Mouse (Mus musculus): ENCODE results near the gene Tor1aip2. TPM values are rescaled to one million over a fixed set of nuclear protein-coding genes. Genes with fewer than 3 reads are reported as not detected.
"Not testable (repeated sequence)": the region's sequence is repeated elsewhere in the genome, so short reads cannot be mapped to it uniquely, and the experiment has no call there.

The Tor1aip2 gene
- total and polyA plus RNA-seq, 3 experiments = 17.5 to 171 (median 115) TPM

- Histone ChIP-seq H3K4me3 (ENCODE audit: low read depth, low read length) (peak overlapping the region; percentile 94), H3K27me3 (ENCODE audit: insufficient read depth, low read length) (no peaks in the 10 kb centered on the region), H3K36me3 (replicated peaks) (peaks cover 24% of the 10 kb centered on the region), H3K9me3 (replicated peaks) (no peaks in the 10 kb centered on the region), H3K4me1 (ENCODE audit: insufficient read depth, low read depth, low read length) (peaks cover 40% of the 10 kb centered on the region)
- TF ChIP-seq TAL1 (conservative IDR thresholded peaks at IDR 0.05; ENCODE audit: low read depth, low read length) = no peak
- TF ChIP-seq POLR2AphosphoS5 (IDR thresholded peaks at IDR 0.05; ENCODE audit: insufficient replicate concordance, low read depth, low read length) = no peak
- TF ChIP-seq GATA2 (IDR thresholded peaks at IDR 0.05; ENCODE audit: borderline replicate concordance, low read depth, low read length) = no peak
- no peak for TF ChIP-seq CTCF (IDR thresholded peaks at IDR 0.05; ENCODE audit: low read depth, low read length)
- TF ChIP-seq GATA1 (IDR thresholded peaks at IDR 0.05; ENCODE audit: borderline replicate concordance, low read length) = no peak
- ATAC-seq (ENCODE audit: extremely low read depth, insufficient number of reproducible peaks, low FRiP score, poor library complexity, severe bottlenecking) = no peak
- no peak for DNase-seq (ENCODE audit: low spot score)
Measured at GRCm38 (mm10) chr1:156037144-156037583, 2.0 kb downstream of the Tor1aip2 start.

- DNase-seq (ENCODE audit: low spot score); ATAC-seq (ENCODE audit: extremely low read depth, insufficient number of reproducible peaks, low FRiP score, poor library complexity, severe bottlenecking); H3K27me3 ChIP-seq (ENCODE audit: insufficient read depth, low read length); H3K9me3 ChIP-seq (replicated peaks); H3K4me3 ChIP-seq (ENCODE audit: low read depth, low read length): not testable (repeated sequence)
- Histone ChIP-seq H3K36me3 (replicated peaks) (peaks cover 30% of the 10 kb centered on the region), H3K4me1 (ENCODE audit: insufficient read depth, low read depth, low read length) (peaks cover 51% of the 10 kb centered on the region)
Measured at GRCm38 (mm10) chr1:156039989-156040388, 4.8 kb downstream of the Tor1aip2 start.

GRCm38 (mm10) chr1:156040731-156041401 is 5.7 kb downstream of the Tor1aip2 start:
- Histone ChIP-seq H3K36me3 (replicated peaks) (peaks cover 39% of the 10 kb centered on the region), H3K9me3 (replicated peaks) (no peaks in the 10 kb centered on the region), H3K27me3 (ENCODE audit: insufficient read depth, low read length) (no peaks in the 10 kb centered on the region)

GRCm38 (mm10) chr1:156041451-156042241 is 6.4 kb downstream of the Tor1aip2 start:
- ATAC-seq (ENCODE audit: extremely low read depth, insufficient number of reproducible peaks, low FRiP score, poor library complexity, severe bottlenecking) (no peak), DNase-seq (ENCODE audit: low spot score) (no peak)
- peaks cover 58% of the 10 kb centered on the region for H3K4me1 ChIP-seq (ENCODE audit: insufficient read depth, low read depth, low read length)
- no peaks in the 10 kb centered on the region for H3K9me3 ChIP-seq (replicated peaks)
- no peaks in the 10 kb centered on the region for H3K27me3 ChIP-seq (ENCODE audit: insufficient read depth, low read length)
- TF ChIP-seq POLR2AphosphoS5 (IDR thresholded peaks at IDR 0.05; ENCODE audit: insufficient replicate concordance, low read depth, low read length) = no peak
- TF ChIP-seq CTCF (IDR thresholded peaks at IDR 0.05; ENCODE audit: low read depth, low read length) = no peak
- TF ChIP-seq GATA1 (IDR thresholded peaks at IDR 0.05; ENCODE audit: borderline replicate concordance, low read length) = no peak
- TF ChIP-seq TAL1 (conservative IDR thresholded peaks at IDR 0.05; ENCODE audit: low read depth, low read length) = no peak
- TF ChIP-seq GATA2 (IDR thresholded peaks at IDR 0.05; ENCODE audit: borderline replicate concordance, low read depth, low read length) = no peak
- H3K36me3 ChIP-seq (replicated peaks) = peaks cover 44% of the 10 kb centered on the region
- H3K4me3 ChIP-seq (ENCODE audit: low read depth, low read length) = peak overlapping the region; percentile 72

More at GRCm38 (mm10) chr1:156040731-156041401, 5.7 kb downstream of the Tor1aip2 start:
- no peak for TF ChIP-seq GATA2 (IDR thresholded peaks at IDR 0.05; ENCODE audit: borderline replicate concordance, low read depth, low read length)
- TF ChIP-seq TAL1 (conservative IDR thresholded peaks at IDR 0.05; ENCODE audit: low read depth, low read length) = no peak
- TF ChIP-seq POLR2AphosphoS5 (IDR thresholded peaks at IDR 0.05; ENCODE audit: insufficient replicate concordance, low read depth, low read length) = 0 out of 2 replicates have a peak, but pooled peaks have one; percentile 49
- TF ChIP-seq CTCF (IDR thresholded peaks at IDR 0.05; ENCODE audit: low read depth, low read length) = no peak
- TF ChIP-seq GATA1 (IDR thresholded peaks at IDR 0.05; ENCODE audit: borderline replicate concordance, low read length) = no peak
- peak overlapping the region; percentile 72 for H3K4me3 ChIP-seq (ENCODE audit: low read depth, low read length)
- ATAC-seq (ENCODE audit: extremely low read depth, insufficient number of reproducible peaks, low FRiP score, poor library complexity, severe bottlenecking) (peak; percentile 76), DNase-seq (ENCODE audit: low spot score) (peak; percentile 74)
- H3K4me1 ChIP-seq (ENCODE audit: insufficient read depth, low read depth, low read length) = peaks cover 57% of the 10 kb centered on the region

- Histone ChIP-seq H3K9me3 (replicated peaks) (no peaks in the 10 kb centered on the region), H3K4me3 (ENCODE audit: low read depth, low read length) (peak overlapping the region; percentile 72; the same call in 1 of the 2 replicates), H3K36me3 (replicated peaks) (peaks cover 51% of the 10 kb centered on the region), H3K27me3 (ENCODE audit: insufficient read depth, low read length) (no peaks in the 10 kb centered on the region), H3K4me1 (ENCODE audit: insufficient read depth, low read depth, low read length) (peaks cover 60% of the 10 kb centered on the region)
- no peak for DNase-seq (ENCODE audit: low spot score)
- no peak for ATAC-seq (ENCODE audit: extremely low read depth, insufficient number of reproducible peaks, low FRiP score, poor library complexity, severe bottlenecking)
- TF ChIP-seq GATA1 (IDR thresholded peaks at IDR 0.05; ENCODE audit: borderline replicate concordance, low read length) (no peak), POLR2AphosphoS5 (IDR thresholded peaks at IDR 0.05; ENCODE audit: insufficient replicate concordance, low read depth, low read length) (no peak), TAL1 (conservative IDR thresholded peaks at IDR 0.05; ENCODE audit: low read depth, low read length) (no peak), GATA2 (IDR thresholded peaks at IDR 0.05; ENCODE audit: borderline replicate concordance, low read depth, low read length) (no peak), CTCF (IDR thresholded peaks at IDR 0.05; ENCODE audit: low read depth, low read length) (no peak)
Measured at GRCm38 (mm10) chr1:156042481-156042880, 7.3 kb downstream of the Tor1aip2 start.

GRCm38 (mm10) chr1:156043027-156043426 is 7.8 kb downstream of the Tor1aip2 start:
- DNase-seq (ENCODE audit: low spot score) = peak; percentile 47
- 0 out of 2 replicates have a peak, but pooled peaks have one; percentile 38 for ATAC-seq (ENCODE audit: extremely low read depth, insufficient number of reproducible peaks, low FRiP score, poor library complexity, severe bottlenecking)
- Histone ChIP-seq H3K4me3 (ENCODE audit: low read depth, low read length) (no peak overlapping the region; the same call in 1 of the 2 replicates), H3K27me3 (ENCODE audit: insufficient read depth, low read length) (no peaks in the 10 kb centered on the region), H3K36me3 (replicated peaks) (peaks cover 56% of the 10 kb centered on the region), H3K9me3 (replicated peaks) (no peaks in the 10 kb centered on the region), H3K4me1 (ENCODE audit: insufficient read depth, low read depth, low read length) (peaks cover 60% of the 10 kb centered on the region)
- TF ChIP-seq GATA2 (IDR thresholded peaks at IDR 0.05; ENCODE audit: borderline replicate concordance, low read depth, low read length) = no peak
- no peak for TF ChIP-seq POLR2AphosphoS5 (IDR thresholded peaks at IDR 0.05; ENCODE audit: insufficient replicate concordance, low read depth, low read length)
- no peak for TF ChIP-seq GATA1 (IDR thresholded peaks at IDR 0.05; ENCODE audit: borderline replicate concordance, low read length)
- TF ChIP-seq TAL1 (conservative IDR thresholded peaks at IDR 0.05; ENCODE audit: low read depth, low read length) = no peak
- TF ChIP-seq CTCF (IDR thresholded peaks at IDR 0.05; ENCODE audit: low read depth, low read length) = peak; percentile 29; the same call in 1 of the 2 replicates
